Mouse (Mus musculus) hindbrain, embryonic 12.5 days (tissue): Measurements from ENCODE around the gene Gprin1. TPM values are rescaled to one million over a fixed set of nuclear protein-coding genes. Genes with fewer than 3 reads are reported as not detected.

Source experiments
- ATAC-seq: fragments of 200-750 bp; cut with Nextera tagmentation; 2 replicates; pipeline ENCODE4 v1.8.0; 2017; ENCODE audit warnings: moderate TSS enrichment; ENCODE audit not compliant: low FRiP score
- H3K27ac ChIP-seq: fragments of 300-500 bp; sonication (generic); 2 replicates; pipeline ENCODE4 v1.5.1; 2016; ENCODE audit warnings: mild to moderate bottlenecking
- H3K27me3 ChIP-seq: fragments of 300-500 bp; sonication (generic); 2 replicates; pipeline ENCODE4 v1.6.1; 2016; ENCODE audit warnings: mild to moderate bottlenecking
- H3K36me3 ChIP-seq: fragments of 300-500 bp; sonication (generic); 2 replicates; pipeline ENCODE4 v1.6.1; 2016; ENCODE audit warnings: mild to moderate bottlenecking
- H3K4me1 ChIP-seq: fragments of 300-500 bp; sonication (generic); 2 replicates; pipeline ENCODE4 v1.6.1; 2016
- H3K4me2 ChIP-seq: fragments of 300-500 bp; sonication (generic); replicated peaks from 2 replicates; pipeline ENCODE4 v1.6.1; 2016; ENCODE audit warnings: mild to moderate bottlenecking
- H3K4me3 ChIP-seq: fragments of 300-500 bp; sonication (generic); 2 replicates; pipeline ENCODE4 v1.5.1; 2016; ENCODE audit warnings: mild to moderate bottlenecking
- H3K9ac ChIP-seq: fragments of 300-500 bp; sonication (generic); 2 replicates; pipeline ENCODE4 v1.6.1; 2016; ENCODE audit warnings: mild to moderate bottlenecking, moderate library complexity
- H3K9me3 ChIP-seq: fragments of 300-500 bp; sonication (generic); replicated peaks from 2 replicates; pipeline ENCODE4 v1.6.1; 2016; ENCODE audit warnings: mild to moderate bottlenecking
- WGBS: fragments of 180-500 bp; shearing (Covaris S2); methylation state at CpG from one replicate; pipeline ENCODE4 v1.1.7; 2016; 5-methylcytosine and 5-hydroxymethylcytosine counted together
- polyA plus RNA-seq: library from polyadenylated mRNA; unstranded; fragments of >200 nt; fragmentation: Nextera tagmentation; extraction: Ambion mirVana; gene quantifications from 2 replicates; pipeline ENCODE4 v1.2.1, GENCODE M21; 2016

The Gprin1 gene
- polyA plus RNA-seq, 1 experiment from 2014 or later: 26.0 TPM

DNA sequence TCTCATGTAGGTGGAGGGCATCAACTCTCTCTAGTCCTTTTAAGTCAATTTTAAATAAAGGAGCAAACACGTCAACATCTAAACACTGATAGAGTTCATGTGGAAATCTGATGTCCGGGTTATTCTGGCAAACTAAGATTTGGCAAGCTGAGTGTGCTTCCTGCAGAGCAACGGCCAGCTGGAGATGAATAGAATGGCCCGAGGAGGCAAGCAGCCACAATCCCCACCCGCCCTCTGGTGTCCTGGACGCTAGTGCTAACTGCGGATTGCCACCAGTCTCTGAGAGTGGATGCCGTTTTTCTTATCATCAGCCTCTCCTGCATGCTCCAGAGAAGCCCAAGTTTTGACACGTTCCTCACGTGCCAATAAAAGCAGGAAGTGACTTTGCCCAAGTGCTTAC, 2.8 kb downstream of the Gprin1 start:
- H3K9me3 ChIP-seq: no peaks in the 10 kb centered on the region
- no peak overlapping the region for H3K27ac ChIP-seq
- ATAC-seq: no peak
- H3K4me3 ChIP-seq: no peak overlapping the region
- H3K36me3 ChIP-seq: no peaks in the 10 kb centered on the region
- peaks cover 24% of the 10 kb centered on the region for H3K27me3 ChIP-seq
- H3K4me2 ChIP-seq: peak overlapping the region; percentile 74
- peaks cover 42% of the 10 kb centered on the region for H3K4me1 ChIP-seq
- 40% methylated on average over 10 of the region's 10 CpGs for WGBS
- H3K9ac ChIP-seq: no peak overlapping the region

DNA sequence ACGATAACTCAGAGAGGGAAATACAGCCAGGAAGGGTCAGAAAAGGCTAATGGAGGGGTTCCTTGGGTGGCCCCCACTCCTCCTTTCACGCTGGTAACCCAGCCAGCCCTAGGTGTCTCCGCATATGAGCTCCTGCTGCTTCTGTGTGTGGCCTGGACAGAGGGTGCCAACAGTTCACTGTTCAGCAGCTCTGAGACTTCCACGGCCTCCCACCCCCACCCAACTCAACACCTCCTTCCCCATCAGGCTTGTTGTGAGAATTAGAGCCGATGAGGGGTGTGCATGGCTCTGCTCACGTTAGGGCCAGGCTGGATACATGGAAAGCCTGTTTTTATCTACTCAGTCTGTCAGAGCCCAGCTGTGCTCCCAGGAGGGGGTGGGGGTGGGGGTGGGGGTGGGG, 3.6 kb downstream of the Gprin1 start:
- H3K27me3 ChIP-seq: peaks cover 16% of the 10 kb centered on the region
- no peak overlapping the region for H3K4me3 ChIP-seq
- H3K4me2 ChIP-seq: peak overlapping the region; percentile 74; the same call in 1 of the 2 replicates

DNA sequence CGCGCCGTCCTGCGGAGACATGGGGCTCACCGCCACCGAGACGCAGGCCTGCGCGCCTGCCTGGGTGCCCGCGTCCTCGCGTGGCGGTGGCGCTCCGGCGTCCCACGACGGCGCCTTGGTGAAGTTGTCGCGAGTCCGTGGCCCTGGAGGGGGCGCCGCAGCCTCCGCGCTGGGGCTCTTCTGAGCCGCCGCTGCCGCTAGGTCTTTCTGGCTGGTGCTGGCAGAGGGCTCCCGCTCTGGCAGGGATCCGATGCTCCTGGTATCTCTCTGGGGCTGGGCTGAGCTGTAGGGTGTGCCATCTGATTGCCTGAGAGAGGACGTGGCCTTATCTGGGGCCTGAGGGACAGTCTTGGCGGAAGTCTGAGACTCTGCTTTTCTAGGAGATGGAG, 11.5 kb downstream of the Gprin1 start:
- Histone ChIP-seq H3K36me3 (peaks cover 43% of the 10 kb centered on the region), H3K4me2 (peak overlapping the region; percentile 48)

More for the DNA sequence above, 3.6 kb downstream of the Gprin1 start:
- Histone ChIP-seq H3K27ac (no peak overlapping the region), H3K36me3 (no peaks in the 10 kb centered on the region), H3K9ac (no peak overlapping the region), H3K4me1 (peaks cover 47% of the 10 kb centered on the region), H3K9me3 (no peaks in the 10 kb centered on the region)
- ATAC-seq: no peak
- 45% methylated on average over 6 of the region's 6 CpGs for WGBS

DNA sequence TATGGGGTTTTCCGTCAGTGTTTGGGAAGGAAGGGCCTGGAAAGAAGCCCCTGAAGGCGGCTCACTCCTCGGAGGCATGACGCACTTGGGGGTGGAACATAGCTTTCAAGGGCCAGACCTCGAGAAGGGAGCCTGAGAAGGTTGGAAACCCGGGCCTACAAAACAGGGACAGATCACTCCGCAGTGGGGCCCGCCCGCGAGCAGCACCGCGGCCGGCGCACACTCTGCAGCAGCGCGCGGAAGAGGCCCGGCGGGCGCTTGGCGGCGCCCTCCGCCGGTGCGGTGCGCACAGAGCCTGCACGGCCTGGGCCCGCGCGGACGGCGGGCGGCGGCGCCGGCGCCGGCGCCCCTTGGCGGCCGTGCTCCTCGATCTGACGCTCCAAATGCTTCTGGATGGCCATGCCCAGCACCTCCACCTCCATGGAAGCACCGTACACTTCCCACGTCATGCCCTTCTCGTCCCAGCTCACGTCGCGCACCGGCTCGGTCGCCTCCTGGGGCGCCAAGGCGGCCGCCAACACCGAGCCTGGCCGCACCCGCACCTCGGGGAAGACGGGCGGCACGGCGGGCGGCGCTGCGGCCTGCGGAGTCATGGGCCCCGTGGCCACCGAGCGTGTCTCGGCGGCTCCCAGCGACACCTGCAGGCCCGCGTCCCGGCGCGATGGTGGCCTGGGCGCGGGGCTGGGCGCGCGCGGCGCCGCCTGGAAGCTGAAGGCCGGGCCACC, 12.0 kb downstream of the Gprin1 start:
- Histone ChIP-seq H3K4me3 (peak overlapping the region; percentile 33), H3K27me3 (peaks cover 50% of the 10 kb centered on the region), H3K27ac (no peak overlapping the region), H3K4me1 (peaks cover 18% of the 10 kb centered on the region), H3K9ac (peak overlapping the region; percentile 48), H3K36me3 (peaks cover 43% of the 10 kb centered on the region), H3K4me2 (peak overlapping the region; percentile 48), H3K9me3 (no peaks in the 10 kb centered on the region)
- ATAC-seq: peak; percentile 56; the same call in 1 of the 2 replicates
- 1% methylated on average over 66 of the region's 87 CpGs for WGBS

More for the DNA sequence above, 11.5 kb downstream of the Gprin1 start:
- no peak for ATAC-seq
- peaks cover 50% of the 10 kb centered on the region for H3K27me3 ChIP-seq
- H3K9me3 ChIP-seq: no peaks in the 10 kb centered on the region
- H3K4me1 ChIP-seq: peaks cover 18% of the 10 kb centered on the region
- H3K9ac ChIP-seq: peak overlapping the region; percentile 48
- H3K4me3 ChIP-seq: peak overlapping the region; percentile 33
- WGBS: 4% methylated on average over 34 of the region's 34 CpGs
- no peak overlapping the region for H3K27ac ChIP-seq

DNA sequence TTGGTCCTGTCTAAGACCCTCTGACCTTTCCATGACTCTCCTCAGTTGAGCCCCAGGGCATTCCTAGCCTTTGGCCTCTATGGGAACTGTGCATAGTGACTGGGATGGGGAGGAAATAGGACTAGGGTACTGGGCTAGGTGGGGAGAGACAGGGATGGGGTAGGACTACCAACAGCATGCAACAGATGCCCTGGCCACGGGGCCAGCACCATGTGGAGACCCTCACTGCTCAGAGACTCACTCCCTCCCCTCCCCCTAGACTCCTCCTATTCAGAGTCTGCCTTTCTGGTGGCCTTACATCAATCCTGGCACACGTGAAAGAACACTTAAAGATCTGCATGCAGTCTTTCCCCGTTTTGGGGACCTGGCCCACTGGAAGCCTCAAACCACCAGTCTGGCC, 12.7 kb downstream of the Gprin1 start:
- Histone ChIP-seq H3K36me3 (peaks cover 43% of the 10 kb centered on the region), H3K27ac (no peak overlapping the region), H3K4me3 (no peak overlapping the region), H3K4me1 (peaks cover 18% of the 10 kb centered on the region), H3K27me3 (peaks cover 50% of the 10 kb centered on the region), H3K9ac (no peak overlapping the region), H3K4me2 (peak overlapping the region; percentile 48; the same call in 1 of the 2 replicates), H3K9me3 (no peaks in the 10 kb centered on the region)
- no peak; the same call in 1 of the 2 replicates for ATAC-seq
- 26% methylated on average over 3 of the region's 3 CpGs for WGBS

DNA sequence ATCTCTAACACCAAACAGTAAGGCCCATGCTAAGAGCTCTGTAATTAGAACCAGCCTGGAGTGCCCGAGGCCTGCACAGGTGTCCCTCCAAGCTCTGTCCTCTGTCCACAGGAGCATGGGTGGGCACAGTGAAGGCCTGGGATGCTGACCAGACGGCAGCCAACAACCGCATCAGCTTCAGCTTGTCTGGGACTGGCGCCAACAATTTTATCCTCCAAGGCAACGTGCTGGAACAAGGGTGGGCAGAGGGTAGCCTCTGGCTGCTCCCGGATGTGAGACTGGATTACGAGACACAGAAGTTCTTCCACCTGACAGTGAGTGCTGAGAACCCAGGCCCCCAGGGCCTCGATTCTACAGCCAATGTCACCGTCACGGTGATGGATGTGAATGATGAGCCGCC, 23.5 kb downstream of the Gprin1 start:
- no peaks in the 10 kb centered on the region; the same call in 1 of the 2 replicates for H3K9me3 ChIP-seq
- H3K27me3 ChIP-seq: no peaks in the 10 kb centered on the region
- H3K27ac ChIP-seq: no peak overlapping the region
- H3K36me3 ChIP-seq: no peaks in the 10 kb centered on the region
- H3K4me1 ChIP-seq: no peaks in the 10 kb centered on the region; the same call in 1 of the 2 replicates
- 72% methylated on average over 11 of the region's 11 CpGs for WGBS
- H3K4me3 ChIP-seq: no peak overlapping the region
- H3K9ac ChIP-seq: no peak overlapping the region
- H3K4me2 ChIP-seq: no peak overlapping the region
- ATAC-seq: no peak

DNA sequence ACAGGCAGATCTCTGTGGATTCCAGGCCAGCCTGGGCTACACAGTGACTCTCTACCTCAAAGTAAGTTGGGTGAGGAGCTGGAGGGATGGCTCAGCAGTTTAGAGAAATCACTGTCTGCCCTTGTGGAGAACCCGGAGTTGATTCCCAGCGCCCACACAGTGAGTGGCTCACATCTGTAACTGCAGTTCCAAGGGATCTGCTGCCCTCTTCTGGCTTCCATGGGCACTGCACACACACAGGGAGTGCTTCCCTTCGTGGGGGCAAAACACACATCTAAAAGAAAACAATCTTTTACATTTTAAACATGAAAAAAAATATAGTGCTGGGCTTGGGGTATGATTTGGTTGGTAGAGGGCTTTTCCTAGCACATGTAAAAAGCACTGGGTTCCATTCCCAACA, 26.5 kb downstream of the Gprin1 start:
- Histone ChIP-seq H3K9me3 (no peaks in the 10 kb centered on the region; the same call in 1 of the 2 replicates), H3K36me3 (no peaks in the 10 kb centered on the region), H3K27me3 (no peaks in the 10 kb centered on the region), H3K4me3 (no peak overlapping the region), H3K9ac (no peak overlapping the region), H3K4me1 (peaks cover 3% of the 10 kb centered on the region), H3K27ac (no peak overlapping the region), H3K4me2 (no peak overlapping the region)
- no peak for ATAC-seq
- WGBS: 91% methylated on average over 3 of the region's 3 CpGs

DNA sequence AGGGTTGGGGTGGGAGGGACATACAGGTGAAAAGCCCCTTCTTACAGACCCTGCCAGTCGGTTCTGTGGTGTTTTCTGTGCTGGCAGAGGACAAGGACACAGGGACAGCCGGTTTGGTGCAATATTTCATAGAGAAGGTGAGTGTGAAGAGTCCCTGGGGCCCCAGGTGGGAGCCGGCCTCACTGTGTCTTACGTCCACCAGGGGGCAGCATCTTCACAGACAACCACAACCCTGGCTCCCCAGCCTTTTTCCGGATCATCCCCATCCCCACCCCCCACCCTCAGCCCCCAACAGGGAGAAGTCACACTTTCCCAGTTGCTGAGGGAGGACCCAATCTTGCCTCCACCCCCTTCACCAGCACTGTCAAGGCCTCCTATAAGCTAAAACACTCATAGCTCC, 32.8 kb downstream of the Gprin1 start:
- WGBS: 3% methylated on average over 5 of the region's 5 CpGs
- H3K36me3 ChIP-seq: no peaks in the 10 kb centered on the region
- H3K9me3 ChIP-seq: no peaks in the 10 kb centered on the region
- peaks cover 18% of the 10 kb centered on the region for H3K27me3 ChIP-seq
- H3K4me1 ChIP-seq: peaks cover 10% of the 10 kb centered on the region; the same call in 1 of the 2 replicates
- no peak overlapping the region for H3K4me2 ChIP-seq
- peak; percentile 54; the same call in 1 of the 2 replicates for ATAC-seq
- no peak overlapping the region for H3K9ac ChIP-seq
- no peak overlapping the region for H3K27ac ChIP-seq
- H3K4me3 ChIP-seq: no peak overlapping the region

DNA sequence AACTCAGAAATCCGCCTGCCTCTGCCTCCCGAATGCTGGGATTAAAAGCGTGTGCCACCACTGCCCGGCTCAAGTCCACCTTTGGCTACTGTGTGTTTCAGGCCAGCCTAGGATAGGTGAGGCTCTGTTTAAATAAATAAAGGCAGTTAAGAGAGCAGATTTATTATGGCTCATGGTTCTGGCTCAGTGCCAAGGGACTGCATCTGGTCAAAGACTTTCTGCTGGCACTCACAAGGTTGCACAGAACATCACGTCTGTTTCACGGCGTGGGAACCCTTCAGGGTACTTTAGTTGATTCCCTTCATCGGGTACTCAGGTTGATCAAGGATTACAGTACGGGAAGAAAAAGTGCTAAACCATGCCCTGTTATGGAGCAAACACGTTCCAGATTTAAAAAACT, 34.7 kb downstream of the Gprin1 start:
- no peak overlapping the region for H3K4me3 ChIP-seq
- no peak overlapping the region for H3K9ac ChIP-seq
- no peaks in the 10 kb centered on the region for H3K9me3 ChIP-seq
- H3K4me1 ChIP-seq: peaks cover 10% of the 10 kb centered on the region; the same call in 1 of the 2 replicates
- H3K36me3 ChIP-seq: no peaks in the 10 kb centered on the region
- H3K27ac ChIP-seq: no peak overlapping the region
- H3K27me3 ChIP-seq: peaks cover 18% of the 10 kb centered on the region
- ATAC-seq: no peak
- 80% methylated on average over 10 of the region's 10 CpGs for WGBS
- H3K4me2 ChIP-seq: no peak overlapping the region

DNA sequence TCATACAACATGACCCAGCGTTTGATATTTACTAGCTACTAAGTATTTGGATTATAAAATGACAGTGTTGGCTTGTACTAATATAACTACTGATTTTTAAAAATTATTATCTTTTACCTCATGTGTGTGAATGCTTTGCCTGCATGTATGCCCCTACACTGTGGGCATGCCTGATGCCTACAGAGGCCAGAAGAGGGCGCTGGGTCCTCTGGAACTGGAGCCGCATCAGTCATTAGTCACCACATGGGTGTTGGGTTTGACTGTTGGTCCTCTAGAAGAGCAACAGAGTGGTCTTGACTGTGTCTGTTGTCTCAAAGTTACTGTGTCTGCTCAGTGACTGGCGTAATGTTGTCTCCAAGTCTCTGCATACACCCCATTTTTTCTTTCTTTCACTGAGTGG, 35.3 kb downstream of the Gprin1 start:
- H3K9me3 ChIP-seq: no peaks in the 10 kb centered on the region
- no peak overlapping the region for H3K27ac ChIP-seq
- 40% methylated on average over 4 of the region's 4 CpGs for WGBS
- no peak overlapping the region for H3K4me2 ChIP-seq
- H3K9ac ChIP-seq: no peak overlapping the region
- H3K27me3 ChIP-seq: peaks cover 18% of the 10 kb centered on the region
- H3K36me3 ChIP-seq: no peaks in the 10 kb centered on the region
- H3K4me1 ChIP-seq: peaks cover 10% of the 10 kb centered on the region; the same call in 1 of the 2 replicates
- ATAC-seq: no peak
- H3K4me3 ChIP-seq: no peak overlapping the region

DNA sequence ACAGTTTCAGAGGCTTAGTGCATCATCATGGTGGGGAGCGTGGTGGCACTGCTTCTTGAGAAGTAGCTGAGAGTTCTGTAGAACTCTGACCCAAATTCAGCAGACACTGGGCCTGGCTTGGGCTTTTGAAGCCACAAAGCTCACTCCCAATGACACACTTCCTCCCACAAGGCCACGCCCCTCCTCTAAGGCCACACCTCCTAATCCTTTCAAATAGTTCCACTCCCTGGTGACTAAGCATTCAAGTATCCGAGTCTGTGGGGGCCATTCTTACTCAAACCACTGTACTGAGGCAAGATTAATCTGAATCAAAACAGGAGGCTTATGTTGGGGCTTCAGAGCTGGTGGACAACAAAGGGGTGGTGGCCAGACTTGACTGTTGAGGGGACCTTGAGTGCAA, 38.8 kb downstream of the Gprin1 start:
- H3K27ac ChIP-seq: no peak overlapping the region
- peaks cover 16% of the 10 kb centered on the region; the same call in 1 of the 2 replicates for H3K27me3 ChIP-seq
- H3K4me3 ChIP-seq: no peak overlapping the region
- WGBS: 85% methylated on average over 3 of the region's 3 CpGs
- no peaks in the 10 kb centered on the region for H3K9me3 ChIP-seq
- no peak overlapping the region for H3K4me2 ChIP-seq
- no peak for ATAC-seq
- H3K36me3 ChIP-seq: no peaks in the 10 kb centered on the region
- no peaks in the 10 kb centered on the region for H3K4me1 ChIP-seq
- no peak overlapping the region for H3K9ac ChIP-seq

DNA sequence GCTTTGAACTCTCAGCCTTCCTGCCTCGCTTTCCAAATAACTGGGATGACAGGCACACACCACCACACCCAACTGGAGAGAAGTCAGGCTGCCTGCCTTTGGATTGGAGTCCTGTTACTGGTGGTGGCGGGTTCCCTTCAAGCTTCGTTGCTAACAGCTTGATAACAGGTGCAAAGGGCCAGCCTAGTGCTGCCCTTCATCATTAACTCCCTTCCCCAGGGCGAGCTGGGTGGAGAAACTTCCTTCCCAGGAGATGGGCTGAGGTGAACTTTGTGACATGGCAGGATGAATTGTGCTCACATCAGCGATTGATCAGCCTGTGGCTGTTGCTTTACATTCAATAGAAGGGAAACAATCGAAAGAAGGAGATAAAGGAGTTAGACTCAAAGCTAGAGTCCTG, 44.8 kb downstream of the Gprin1 start:
- Histone ChIP-seq H3K4me2 (no peak overlapping the region), H3K4me3 (no peak overlapping the region), H3K36me3 (no peaks in the 10 kb centered on the region), H3K9me3 (no peaks in the 10 kb centered on the region), H3K9ac (no peak overlapping the region), H3K4me1 (no peaks in the 10 kb centered on the region), H3K27ac (no peak overlapping the region), H3K27me3 (peaks cover 9% of the 10 kb centered on the region; the same call in 1 of the 2 replicates)
- ATAC-seq: no peak
- 59% methylated on average over 6 of the region's 6 CpGs for WGBS

DNA sequence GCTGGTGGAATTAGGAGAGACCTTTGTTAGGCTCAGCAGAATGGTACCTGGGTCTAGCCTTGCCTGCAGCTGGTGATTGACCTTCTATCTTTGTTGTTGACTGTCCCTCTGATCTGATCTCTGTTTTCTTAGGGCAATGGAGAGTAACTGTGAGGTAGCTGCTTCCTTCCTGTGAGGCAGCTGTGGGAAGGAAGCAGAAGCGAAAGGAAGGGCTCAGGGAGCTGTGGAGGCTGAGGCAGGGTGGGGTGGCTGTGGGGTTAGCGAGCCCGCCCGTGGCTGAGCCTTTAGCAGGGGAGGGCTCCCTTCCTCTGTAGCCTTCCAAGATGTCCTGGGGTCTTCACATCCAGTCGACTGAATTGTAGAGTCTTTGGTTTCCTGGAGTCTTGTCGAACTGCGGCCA, 47.2 kb downstream of the Gprin1 start:
- WGBS: 58% methylated on average over 7 of the region's 7 CpGs
- peaks cover 9% of the 10 kb centered on the region for H3K27me3 ChIP-seq
- ATAC-seq: no peak

More for the DNA sequence above, 47.2 kb downstream of the Gprin1 start:
- no peak overlapping the region for H3K27ac ChIP-seq
- no peak overlapping the region for H3K4me2 ChIP-seq
- H3K9me3 ChIP-seq: no peaks in the 10 kb centered on the region
- H3K4me3 ChIP-seq: no peak overlapping the region
- no peak overlapping the region for H3K9ac ChIP-seq
- no peaks in the 10 kb centered on the region for H3K36me3 ChIP-seq
- no peaks in the 10 kb centered on the region for H3K4me1 ChIP-seq
